Mouse (Mus musculus) limb, embryonic 11.5 days (tissue): Measurements from ENCODE around the gene Slc36a2. TPM values are rescaled to one million over a fixed set of nuclear protein-coding genes. Genes with fewer than 3 reads are reported as not detected.
"Not testable (repeated sequence)": the region's sequence is repeated elsewhere in the genome, so short reads cannot be mapped to it uniquely, and the experiment has no call there.

ENCODE experiments used
- ATAC-seq: fragments of 200-750 bp; cut with Nextera tagmentation; 2 replicates; pipeline ENCODE4 v1.8.0; 2017; ENCODE audit warnings: low read depth; ENCODE audit not compliant: insufficient number of reproducible peaks, low FRiP score, low TSS enrichment
- DNase-seq: peaks from one replicate; pipeline ENCODE4 v3.0.0-alpha.2; 2015; ENCODE audit warnings: low spot score
- H3K27ac ChIP-seq: fragments of 300-500 bp; sonication (generic); replicated peaks from 2 replicates; pipeline ENCODE4 v1.5.1; 2014; ENCODE audit warnings: low read depth, mild to moderate bottlenecking, low read length
- H3K27me3 ChIP-seq: fragments of 300-500 bp; sonication (generic); 2 replicates; pipeline ENCODE4 v1.6.1; 2014; ENCODE audit warnings: mild to moderate bottlenecking, low read length, mixed read lengths; ENCODE audit not compliant: control insufficient read depth, insufficient read depth
- H3K36me3 ChIP-seq: fragments of 300-500 bp; sonication (generic); 2 replicates; pipeline ENCODE4 v1.6.1; 2014; ENCODE audit warnings: mild to moderate bottlenecking, low read length, moderate library complexity, mixed read lengths; ENCODE audit not compliant: control insufficient read depth, insufficient read depth
- H3K4me1 ChIP-seq: fragments of 300-500 bp; sonication (generic); 2 replicates; pipeline ENCODE4 v1.6.1; 2014; ENCODE audit warnings: low read length, mixed read lengths; ENCODE audit not compliant: control insufficient read depth, insufficient read depth
- H3K4me2 ChIP-seq: fragments of 300-500 bp; sonication (generic); 2 replicates; pipeline ENCODE4 v1.6.1; 2014; ENCODE audit warnings: low read depth, mild to moderate bottlenecking, moderate library complexity; ENCODE audit not compliant: severe bottlenecking
- H3K4me3 ChIP-seq: fragments of 300-500 bp; sonication (generic); 2 replicates; pipeline ENCODE4 v1.5.1; 2014; ENCODE audit warnings: low read depth, low read length
- H3K9ac ChIP-seq: fragments of 300-500 bp; sonication (generic); 2 replicates; pipeline ENCODE4 v1.6.1; 2014; ENCODE audit warnings: mild to moderate bottlenecking, low read length
- H3K9me3 ChIP-seq: fragments of 300-500 bp; sonication (generic); 2 replicates; pipeline ENCODE4 v1.6.1; 2016; ENCODE audit warnings: low read length; ENCODE audit not compliant: control insufficient read depth
- whole genome bisulfite sequencing: fragments of 180-500 bp; shearing (Covaris S2); extraction: QIAGEN DNeasy Blood & Tissue Kit; methylation state at CpG from one replicate; pipeline ENCODE4 v1.1.7; 2014; 5-methylcytosine and 5-hydroxymethylcytosine counted together
- polyA plus RNA-seq: library from polyadenylated mRNA; unstranded; fragments of >200 nt; fragmentation: Nextera tagmentation; extraction: Ambion mirVana; gene quantifications from 2 replicates; pipeline ENCODE4 v1.2.1, GENCODE M21; 2014

The Slc36a2 gene
- polyA plus RNA-seq, 1 experiment from 2014 or later = 0.13 TPM

- no peak overlapping the region for H3K4me2 ChIP-seq
- H3K27me3 ChIP-seq = no peaks in the 10 kb centered on the region
- H3K4me1 ChIP-seq = no peaks in the 10 kb centered on the region
- H3K4me3 ChIP-seq = no peak overlapping the region
- no peak overlapping the region for H3K27ac ChIP-seq
- DNase-seq (no peak), ATAC-seq (no peak)
- H3K9ac ChIP-seq = no peak overlapping the region
- H3K36me3 ChIP-seq = no peaks in the 10 kb centered on the region
- H3K9me3 ChIP-seq = no peaks in the 10 kb centered on the region
Observed at GRCm38 (mm10) chr11:55120279-55120678, 64.6 kb downstream of the Slc36a2 start.

GRCm38 (mm10) chr11:55117031-55117430 is 67.8 kb downstream of the Slc36a2 start:
- Histone ChIP-seq H3K9ac (no peak overlapping the region), H3K27me3 (no peaks in the 10 kb centered on the region), H3K4me1 (no peaks in the 10 kb centered on the region), H3K27ac (no peak overlapping the region), H3K9me3 (no peaks in the 10 kb centered on the region), H3K4me2 (no peak overlapping the region), H3K4me3 (no peak overlapping the region), H3K36me3 (no peaks in the 10 kb centered on the region)
- no peak for DNase-seq
- ATAC-seq = no peak
- WGBS = 87% methylated on average over 2 of the region's 2 CpGs

GRCm38 (mm10) chr11:55116004-55116403 is 68.9 kb downstream of the Slc36a2 start:
- 93% methylated on average over 3 of the region's 3 CpGs for WGBS
- Histone ChIP-seq H3K4me3 (no peak overlapping the region), H3K9ac (no peak overlapping the region), H3K27ac (no peak overlapping the region), H3K9me3 (no peaks in the 10 kb centered on the region), H3K27me3 (no peaks in the 10 kb centered on the region), H3K4me1 (no peaks in the 10 kb centered on the region), H3K36me3 (no peaks in the 10 kb centered on the region), H3K4me2 (no peak overlapping the region)
- no peak for ATAC-seq
- no peak for DNase-seq

GRCm38 (mm10) chr11:55114291-55114690 is 70.6 kb downstream of the Slc36a2 start:
- Histone ChIP-seq H3K4me3 (no peak overlapping the region), H3K4me2 (no peak overlapping the region), H3K36me3 (no peaks in the 10 kb centered on the region), H3K27me3 (no peaks in the 10 kb centered on the region), H3K27ac (no peak overlapping the region), H3K4me1 (no peaks in the 10 kb centered on the region), H3K9me3 (no peaks in the 10 kb centered on the region), H3K9ac (no peak overlapping the region)
- 84% methylated on average over 2 of the region's 2 CpGs for WGBS
- DNase-seq = no peak
- ATAC-seq = no peak

GRCm38 (mm10) chr11:55113861-55114250 is 71.0 kb downstream of the Slc36a2 start:
- not testable (repeated sequence) for H3K4me3 ChIP-seq, ATAC-seq, DNase-seq, H3K4me2 ChIP-seq, H3K9ac ChIP-seq, H3K36me3 ChIP-seq, H3K9me3 ChIP-seq, H3K27me3 ChIP-seq, H3K4me1 ChIP-seq, H3K27ac ChIP-seq
- 36% methylated on average over 4 of the region's 4 CpGs for WGBS

GRCm38 (mm10) chr11:55113209-55113860 is 71.5 kb downstream of the Slc36a2 start:
- Histone ChIP-seq H3K27ac (no peak overlapping the region), H3K4me2 (no peak overlapping the region), H3K36me3 (no peaks in the 10 kb centered on the region; the same call in 1 of the 2 replicates), H3K9ac (no peak overlapping the region), H3K9me3 (no peaks in the 10 kb centered on the region), H3K4me1 (no peaks in the 10 kb centered on the region), H3K4me3 (no peak overlapping the region), H3K27me3 (no peaks in the 10 kb centered on the region)
- 60% methylated on average over 7 of the region's 7 CpGs for WGBS
- no peak for ATAC-seq
- no peak for DNase-seq

- Histone ChIP-seq H3K27ac (no peak overlapping the region), H3K4me1 (no peaks in the 10 kb centered on the region), H3K4me2 (no peak overlapping the region), H3K9ac (no peak overlapping the region), H3K9me3 (no peaks in the 10 kb centered on the region), H3K36me3 (no peaks in the 10 kb centered on the region; the same call in 1 of the 2 replicates), H3K27me3 (no peaks in the 10 kb centered on the region), H3K4me3 (no peak overlapping the region)
- ATAC-seq (no peak), DNase-seq (no peak)
- 80% methylated on average over 7 of the region's 7 CpGs for WGBS
Observed at GRCm38 (mm10) chr11:55110566-55111169, 74.2 kb downstream of the Slc36a2 start.

- no peak overlapping the region for H3K27ac ChIP-seq
- H3K4me2 ChIP-seq = no peak overlapping the region
- H3K9me3 ChIP-seq = no peaks in the 10 kb centered on the region
- WGBS = 92% methylated on average over 7 of the region's 7 CpGs
- no peaks in the 10 kb centered on the region for H3K4me1 ChIP-seq
- no peak for ATAC-seq
- no peaks in the 10 kb centered on the region; the same call in 1 of the 2 replicates for H3K36me3 ChIP-seq
- H3K4me3 ChIP-seq = no peak overlapping the region
- no peak overlapping the region for H3K9ac ChIP-seq
- no peak for DNase-seq
- H3K27me3 ChIP-seq = no peaks in the 10 kb centered on the region
Observed at GRCm38 (mm10) chr11:55109521-55110300, 75.2 kb downstream of the Slc36a2 start.
